Mouse (Mus musculus) heart, postnatal 0 days (tissue): ENCODE results near the gene Mok.

Source experiments
- CTCF ChIP-seq: IDR thresholded peaks from 2 replicates; pipeline ENCODE4 v1.5.1; 2016; ENCODE audit warnings: antibody characterized with exemption, control low read depth, low read depth
- EP300 ChIP-seq: IDR thresholded peaks from 2 replicates; pipeline ENCODE4 v1.6.1; 2016; ENCODE audit warnings: antibody characterized with exemption, low read depth

DNA sequence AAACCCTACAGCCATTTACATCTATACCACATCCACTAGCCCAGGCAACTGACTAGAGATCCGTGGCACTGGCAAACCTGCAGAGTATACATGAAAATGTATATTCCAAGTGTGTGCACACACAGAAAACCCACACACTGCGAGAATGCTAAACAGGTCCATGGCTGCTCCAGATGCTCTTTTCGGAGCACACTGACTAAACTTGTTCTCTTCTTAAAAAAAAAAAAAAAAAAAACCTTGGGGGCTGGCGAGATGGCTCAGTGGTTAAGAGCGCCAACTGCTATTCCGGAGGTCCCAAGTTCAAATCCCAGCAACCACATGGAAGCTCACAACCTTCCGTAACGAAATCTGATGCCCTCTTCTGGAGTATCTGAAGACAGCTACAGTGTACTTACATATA is 2.9 kb downstream of the Mok start:
- TF ChIP-seq CTCF (no peak), EP300 (no peak)
